Mouse (Mus musculus) lung, postnatal 0 days (tissue): Measurements from ENCODE around the gene Mcm2.

Experiments used
- CTCF ChIP-seq: IDR thresholded peaks from 2 replicates; pipeline ENCODE4 v1.5.1; 2016; ENCODE audit warnings: antibody characterized with exemption, mild to moderate bottlenecking
- EP300 ChIP-seq: IDR thresholded peaks from 2 replicates; pipeline ENCODE4 v1.6.1; 2016; ENCODE audit warnings: antibody characterized with exemption, mild to moderate bottlenecking, control low read depth

GRCm38 (mm10) chr6:88941628-88942027 lies 43.0 kb upstream of the Mcm2 start:
- TF ChIP-seq CTCF, result no peak
- TF ChIP-seq EP300, result 0 out of 2 replicates have a peak, but pooled peaks have one; percentile 25
